Mouse (Mus musculus) midbrain, embryonic 14.5 days (tissue): ENCODE results near the gene Vsig8. TPM values are rescaled to one million over a fixed set of nuclear protein-coding genes. Genes with fewer than 3 reads are reported as not detected.

Experiments
- ATAC-seq: fragments of 200-750 bp; cut with Nextera tagmentation; 2 replicates; pipeline ENCODE4 v1.8.0; 2017; ENCODE audit warnings: moderate number of reproducible peaks, moderate library complexity; ENCODE audit not compliant: low FRiP score, low TSS enrichment
- DNase-seq: peaks from one replicate; pipeline ENCODE4 v3.0.0-alpha.2; 2015
- H3K27ac ChIP-seq: fragments of 300-500 bp; sonication (generic); replicated peaks from 2 replicates; pipeline ENCODE4 v1.5.1; 2014; ENCODE audit warnings: mild to moderate bottlenecking, low read depth, low read length, moderate library complexity
- H3K27me3 ChIP-seq: fragments of 300-500 bp; sonication (generic); 2 replicates; pipeline ENCODE4 v1.6.1; 2014; ENCODE audit warnings: low read length, control low read depth, mixed read lengths; ENCODE audit not compliant: control insufficient read depth, insufficient read depth
- H3K36me3 ChIP-seq: fragments of 300-500 bp; sonication (generic); 2 replicates; pipeline ENCODE4 v1.6.1; 2014; ENCODE audit warnings: low read length, control low read depth; ENCODE audit not compliant: control insufficient read depth, insufficient read depth
- H3K4me1 ChIP-seq: fragments of 300-500 bp; sonication (generic); 2 replicates; pipeline ENCODE4 v1.6.1; 2014; ENCODE audit warnings: mild to moderate bottlenecking, antibody characterized with exemption, low read length, control low read depth; ENCODE audit not compliant: control insufficient read depth, insufficient read depth
- H3K4me2 ChIP-seq: fragments of 300-500 bp; sonication (generic); 2 replicates; pipeline ENCODE4 v1.6.1; 2014; ENCODE audit warnings: mild to moderate bottlenecking, low read length, moderate library complexity
- H3K4me3 ChIP-seq: fragments of 300-500 bp; sonication (generic); replicated peaks from 2 replicates; pipeline ENCODE4 v1.5.1; 2014; ENCODE audit warnings: low read depth, low read length
- H3K9ac ChIP-seq: fragments of 300-500 bp; sonication (generic); replicated peaks from 2 replicates; pipeline ENCODE4 v1.6.1; 2014; ENCODE audit warnings: mild to moderate bottlenecking, low read length, moderate library complexity
- H3K9me3 ChIP-seq: fragments of 300-500 bp; sonication (generic); 2 replicates; pipeline ENCODE4 v1.6.1; 2016; ENCODE audit warnings: low read length, control low read depth, mixed read lengths; ENCODE audit not compliant: control insufficient read depth
- WGBS: fragments of 180-500 bp; shearing (Covaris S2); extraction: QIAGEN DNeasy Blood & Tissue Kit; methylation state at CpG from one replicate; pipeline ENCODE4 v1.1.7; 2014; 5-methylcytosine and 5-hydroxymethylcytosine counted together
- polyA plus RNA-seq: library from polyadenylated mRNA; unstranded; fragments of >200 nt; fragmentation: Nextera tagmentation; extraction: Ambion mirVana; gene quantifications from 2 replicates; pipeline ENCODE4 v1.2.1, GENCODE M21; 2014

Vsig8 gene
- polyA plus RNA-seq, 1 experiment from 2014 or later, result 0.22 TPM

DNA sequence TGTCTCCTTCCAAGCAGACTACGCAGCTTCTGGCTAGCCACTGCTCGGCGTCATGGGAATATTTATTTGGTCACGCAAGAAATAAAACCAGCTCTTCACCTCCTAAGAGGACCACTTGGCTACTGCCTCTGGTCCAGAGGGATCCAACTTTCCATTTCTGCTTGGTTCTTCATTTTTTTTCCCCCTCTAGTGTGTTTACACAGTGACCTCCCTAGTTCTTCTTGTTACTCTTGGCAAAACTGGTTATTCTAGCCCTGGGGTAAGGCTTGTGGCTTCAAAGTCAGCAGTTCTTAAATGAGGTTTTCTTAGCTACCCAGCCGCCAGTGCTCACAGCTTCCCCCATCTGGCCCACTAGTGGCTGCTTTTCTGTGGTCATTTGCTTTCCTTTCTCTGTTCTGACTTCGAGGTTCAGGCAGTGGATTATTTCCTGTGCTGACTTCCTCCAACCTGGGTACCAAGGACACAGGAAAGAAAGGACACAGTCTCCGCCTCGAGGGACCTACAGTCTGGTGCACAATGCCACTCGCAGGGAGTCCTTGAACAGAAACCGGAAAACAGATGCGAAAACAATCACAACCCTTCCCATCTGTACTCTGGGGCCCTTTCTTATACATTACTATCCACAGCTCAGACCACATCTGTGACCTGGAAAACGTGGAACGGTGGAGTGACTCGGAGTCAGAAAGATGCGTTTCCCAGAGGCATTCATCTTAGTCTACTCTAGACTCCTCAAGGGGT is 30.5 kb upstream of the Vsig8 start:
- 51% methylated on average over 15 of the region's 15 CpGs for WGBS

DNA sequence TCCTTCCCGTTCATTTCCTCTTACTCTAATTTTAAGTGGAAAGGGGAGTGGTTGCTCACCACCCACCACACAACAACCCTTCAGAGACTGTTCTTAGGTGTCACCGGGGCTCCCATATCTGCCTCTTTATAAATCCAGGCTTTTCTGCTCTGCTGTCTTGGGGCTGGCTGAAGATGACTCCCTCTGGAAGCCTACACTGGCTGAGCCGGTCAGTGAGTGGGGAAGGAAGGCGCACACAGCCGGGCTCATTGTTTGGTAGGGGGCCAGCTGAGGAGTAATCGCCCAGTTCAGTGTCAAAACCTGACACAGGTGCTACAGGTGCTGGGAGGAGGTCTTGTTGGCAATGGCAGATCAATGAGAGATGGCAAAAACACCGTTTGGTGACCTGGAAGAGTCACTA is 29.8 kb upstream of the Vsig8 start:
- DNase-seq (no peak), ATAC-seq (no peak)
- WGBS, result 69% methylated on average over 7 of the region's 7 CpGs
- no peak overlapping the region for H3K9ac ChIP-seq
- no peak overlapping the region for H3K4me3 ChIP-seq
- no peaks in the 10 kb centered on the region; the same call in 1 of the 2 replicates for H3K27me3 ChIP-seq
- no peaks in the 10 kb centered on the region for H3K36me3 ChIP-seq
- H3K9me3 ChIP-seq, result no peaks in the 10 kb centered on the region
- H3K4me1 ChIP-seq, result peaks cover 8% of the 10 kb centered on the region
- no peak overlapping the region for H3K27ac ChIP-seq
- no peak overlapping the region for H3K4me2 ChIP-seq

More for the DNA sequence above, 30.5 kb upstream of the Vsig8 start:
- H3K4me2 ChIP-seq, result no peak overlapping the region
- DNase-seq, result peak; percentile 45
- H3K4me1 ChIP-seq, result peaks cover 15% of the 10 kb centered on the region
- no peaks in the 10 kb centered on the region for H3K36me3 ChIP-seq
- H3K27ac ChIP-seq, result no peak overlapping the region
- no peaks in the 10 kb centered on the region for H3K9me3 ChIP-seq
- H3K27me3 ChIP-seq, result no peaks in the 10 kb centered on the region
- ATAC-seq, result no peak
- H3K9ac ChIP-seq, result no peak overlapping the region
- no peak overlapping the region for H3K4me3 ChIP-seq

DNA sequence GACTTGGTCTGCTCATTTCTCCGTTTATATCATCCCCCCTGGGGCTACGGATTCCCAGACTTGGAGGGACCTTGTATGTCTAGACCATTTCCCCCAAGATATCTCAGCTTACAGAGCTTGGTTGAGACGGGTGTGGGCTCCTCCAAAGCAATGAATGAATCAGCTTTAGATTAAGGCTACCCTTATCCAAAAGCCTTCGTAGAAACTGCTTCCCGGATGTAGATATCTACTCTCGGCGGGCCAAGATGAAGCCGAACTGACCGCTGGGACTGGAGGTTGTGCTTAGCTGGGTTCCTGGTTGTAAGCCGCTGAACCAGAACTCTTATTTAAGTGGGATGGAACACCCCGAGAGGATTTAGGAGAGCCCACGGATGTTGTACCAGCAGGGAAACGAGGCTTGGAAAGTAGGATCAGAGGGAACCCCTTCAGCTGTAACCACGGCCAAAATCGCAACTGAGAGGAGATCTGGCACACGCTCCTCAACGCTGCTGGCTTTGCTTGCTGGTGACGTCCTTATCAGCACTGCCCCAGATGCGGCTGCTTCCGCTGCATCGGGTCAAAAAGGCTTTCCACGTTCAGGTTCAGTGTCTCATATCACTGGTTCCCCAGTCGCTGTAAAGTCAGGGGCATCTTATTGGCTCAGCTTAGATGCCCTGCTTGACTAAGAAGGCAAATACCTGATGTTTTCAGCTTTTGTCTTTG is 29.2 kb upstream of the Vsig8 start:
- WGBS, result 66% methylated on average over 23 of the region's 23 CpGs
- peaks cover 3% of the 10 kb centered on the region; the same call in 1 of the 2 replicates for H3K4me1 ChIP-seq
- no peaks in the 10 kb centered on the region for H3K9me3 ChIP-seq
- H3K27ac ChIP-seq, result no peak overlapping the region
- H3K27me3 ChIP-seq, result no peaks in the 10 kb centered on the region; the same call in 1 of the 2 replicates
- H3K9ac ChIP-seq, result no peak overlapping the region
- no peaks in the 10 kb centered on the region for H3K36me3 ChIP-seq
- H3K4me2 ChIP-seq, result no peak overlapping the region
- ATAC-seq (no peak), DNase-seq (no peak)
- no peak overlapping the region for H3K4me3 ChIP-seq

DNA sequence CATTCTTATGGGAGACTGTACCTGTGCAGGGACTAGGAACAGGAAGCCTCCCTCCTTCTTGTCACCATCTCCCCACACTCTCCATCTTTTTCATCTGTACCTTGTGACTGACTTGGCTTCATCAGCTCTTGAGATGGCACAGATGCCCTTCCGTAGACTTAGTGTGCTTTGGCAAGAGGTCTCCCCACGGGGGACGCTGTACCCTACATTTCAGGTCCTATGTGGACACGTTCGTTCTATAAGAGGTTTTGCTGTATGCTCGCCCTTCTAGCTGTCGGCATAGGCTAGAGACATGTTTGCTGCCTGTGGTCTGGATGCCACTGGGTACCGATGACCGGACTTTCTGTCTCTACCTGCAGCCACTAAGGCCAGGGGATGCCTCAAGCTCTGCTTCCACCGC is 28.3 kb upstream of the Vsig8 start:
- Histone ChIP-seq H3K27ac (no peak overlapping the region), H3K4me3 (no peak overlapping the region), H3K4me2 (no peak overlapping the region), H3K4me1 (peaks cover 11% of the 10 kb centered on the region), H3K9me3 (no peaks in the 10 kb centered on the region), H3K36me3 (no peaks in the 10 kb centered on the region), H3K9ac (no peak overlapping the region), H3K27me3 (no peaks in the 10 kb centered on the region; the same call in 1 of the 2 replicates)
- DNase-seq, result no peak
- no peak for ATAC-seq
- 93% methylated on average over 10 of the region's 10 CpGs for WGBS

DNA sequence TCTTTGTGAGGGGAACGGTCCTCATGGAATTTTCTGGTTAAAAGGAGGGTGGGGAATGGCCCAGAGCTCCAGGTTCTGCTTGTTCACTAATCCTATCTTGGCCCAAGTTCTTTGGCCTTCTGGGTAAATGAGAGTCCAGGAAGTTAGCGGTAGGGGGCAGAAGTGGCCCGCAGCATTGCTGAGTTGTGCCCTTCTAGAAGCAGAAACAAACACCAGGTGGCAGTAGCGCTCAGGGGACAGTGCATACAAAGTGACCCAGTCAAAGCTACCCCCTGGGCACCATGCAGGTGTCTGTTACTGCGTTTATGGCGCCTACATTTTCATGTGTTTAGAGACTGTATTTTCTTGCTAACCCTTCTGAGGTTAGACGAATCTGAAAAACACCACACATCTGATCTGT is 27.0 kb upstream of the Vsig8 start:
- H3K4me1 ChIP-seq, result peaks cover 16% of the 10 kb centered on the region
- H3K4me3 ChIP-seq, result no peak overlapping the region
- ATAC-seq, result peak; percentile 62; the same call in 1 of the 2 replicates
- peak; percentile 91 for DNase-seq
- no peaks in the 10 kb centered on the region for H3K9me3 ChIP-seq
- WGBS, result 4% methylated on average over 7 of the region's 7 CpGs
- H3K36me3 ChIP-seq, result no peaks in the 10 kb centered on the region
- H3K9ac ChIP-seq, result no peak overlapping the region
- no peak overlapping the region for H3K4me2 ChIP-seq
- H3K27ac ChIP-seq, result no peak overlapping the region
- no peaks in the 10 kb centered on the region; the same call in 1 of the 2 replicates for H3K27me3 ChIP-seq

DNA sequence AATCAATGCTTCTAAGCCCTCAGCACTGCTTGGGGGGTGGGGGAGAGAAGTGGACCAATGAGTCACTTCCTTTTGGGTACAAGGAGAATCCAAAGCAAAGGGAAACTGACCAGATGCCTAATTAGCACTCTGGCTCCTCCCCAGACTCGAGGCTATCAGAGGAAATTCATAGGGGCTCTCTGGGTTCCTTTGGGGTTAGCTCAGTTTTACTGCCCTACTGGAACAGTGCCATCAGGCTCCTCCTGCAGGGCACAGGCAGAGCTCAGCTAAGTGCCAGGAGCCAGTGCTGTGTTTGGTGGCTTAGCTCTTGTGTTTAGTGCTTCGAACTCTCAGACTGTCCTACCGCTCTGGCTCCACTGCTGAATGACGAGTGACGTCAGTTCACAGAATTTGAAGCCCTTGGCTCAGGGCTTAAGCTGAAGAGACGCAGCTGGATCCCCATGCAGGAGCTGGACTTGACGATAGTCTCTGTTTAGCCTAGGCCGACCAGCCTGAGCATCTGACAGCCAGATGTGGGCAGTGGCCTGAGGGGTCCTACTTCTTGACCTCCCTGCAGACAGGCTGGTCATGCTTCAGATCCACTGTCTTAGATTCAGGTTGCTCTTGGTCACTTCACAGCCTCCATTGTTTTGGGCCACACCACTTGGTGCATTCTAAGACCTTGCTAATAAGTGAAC is 25.1 kb upstream of the Vsig8 start:
- Histone ChIP-seq H3K4me2 (no peak overlapping the region), H3K4me1 (peaks cover 13% of the 10 kb centered on the region), H3K36me3 (no peaks in the 10 kb centered on the region), H3K27ac (no peak overlapping the region), H3K27me3 (no peaks in the 10 kb centered on the region; the same call in 1 of the 2 replicates), H3K9ac (no peak overlapping the region), H3K4me3 (no peak overlapping the region), H3K9me3 (no peaks in the 10 kb centered on the region)
- ATAC-seq (peak; percentile 24; the same call in 1 of the 2 replicates), DNase-seq (peak; percentile 31)
- 31% methylated on average over 8 of the region's 8 CpGs for WGBS

DNA sequence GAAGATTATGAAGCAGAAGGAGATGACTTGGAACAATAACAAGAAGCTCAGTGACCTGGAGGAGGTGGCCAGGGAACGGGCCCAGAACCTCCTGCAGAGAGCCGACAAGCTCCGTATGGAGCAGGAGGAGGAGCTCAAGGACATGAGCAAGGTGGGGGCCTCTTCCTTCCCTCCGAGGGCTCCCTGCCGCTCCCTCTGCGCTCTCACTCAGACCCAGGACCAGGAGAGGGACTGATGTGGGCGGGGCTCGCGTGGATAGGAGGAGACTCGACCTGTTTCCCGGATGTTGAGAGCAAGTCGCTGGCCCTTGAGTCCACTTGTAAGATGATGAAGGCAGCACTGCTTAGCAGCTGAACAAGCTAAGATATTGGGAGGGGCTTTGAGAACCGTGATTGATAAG is 23.2 kb upstream of the Vsig8 start:
- H3K27ac ChIP-seq, result no peak overlapping the region
- H3K9ac ChIP-seq, result 0 out of 2 replicates have a peak overlapping the region, but pooled peaks have one; percentile 1
- DNase-seq (peak; percentile 71), ATAC-seq (peak; percentile 70)
- no peaks in the 10 kb centered on the region; the same call in 1 of the 2 replicates for H3K27me3 ChIP-seq
- no peaks in the 10 kb centered on the region for H3K36me3 ChIP-seq
- no peaks in the 10 kb centered on the region for H3K9me3 ChIP-seq
- H3K4me1 ChIP-seq, result peaks cover 13% of the 10 kb centered on the region
- H3K4me3 ChIP-seq, result peak overlapping the region; percentile 18; the same call in 1 of the 2 replicates
- 1% methylated on average over 13 of the region's 13 CpGs for WGBS
- H3K4me2 ChIP-seq, result peak overlapping the region; percentile 43

DNA sequence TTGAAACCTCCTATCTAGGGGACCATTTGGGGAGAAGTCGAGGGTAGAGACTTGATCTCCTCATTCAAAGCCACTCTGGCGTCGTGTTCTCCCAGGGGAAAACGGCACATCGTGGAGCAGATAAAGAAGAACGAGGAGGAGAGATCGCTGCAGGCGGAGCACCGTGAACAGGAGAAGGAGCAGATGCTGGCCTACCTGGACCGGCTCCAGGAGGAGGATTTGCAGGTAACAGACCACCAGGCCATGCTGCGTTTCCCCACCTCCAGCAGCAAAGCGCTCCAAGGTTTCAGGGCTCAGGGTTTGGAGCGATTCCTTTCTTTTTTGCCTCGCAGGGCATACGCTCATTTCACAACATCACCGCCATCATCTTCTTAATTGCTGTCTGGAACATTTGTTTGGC is 20.6 kb upstream of the Vsig8 start:
- Histone ChIP-seq H3K27ac (no peak overlapping the region), H3K4me1 (peaks cover 18% of the 10 kb centered on the region), H3K36me3 (no peaks in the 10 kb centered on the region), H3K4me3 (no peak overlapping the region), H3K9me3 (no peaks in the 10 kb centered on the region), H3K27me3 (no peaks in the 10 kb centered on the region; the same call in 1 of the 2 replicates), H3K9ac (no peak overlapping the region), H3K4me2 (no peak overlapping the region)
- ATAC-seq, result no peak
- WGBS, result 79% methylated on average over 16 of the region's 16 CpGs
- no peak for DNase-seq
